Mouse (Mus musculus) layer of hippocampus, adult 9-11 months (tissue): ENCODE measurements at regions not wholly inside any gene's neighbourhood (a gene's known extent, or its start where the extent isn't known, plus 50 kb on each side); places are given as distances from the start of the nearest gene placed in this dataset.

Experiments used
- DNase-seq: peaks from one replicate; pipeline ENCODE4 v3.0.0; 2022

- DNase-seq: peak; percentile 10
These were observed 90.3 kb upstream of the Selenok start for GRCm38 (mm10) chr14:29877671-29878422.

- no peak for DNase-seq
These were observed 89.7 kb upstream of the Selenok start for GRCm38 (mm10) chr14:29878423-29878800.

- DNase-seq: no peak
These were observed 88.8 kb upstream of the Selenok start for GRCm38 (mm10) chr14:29879283-29879682.

DNA sequence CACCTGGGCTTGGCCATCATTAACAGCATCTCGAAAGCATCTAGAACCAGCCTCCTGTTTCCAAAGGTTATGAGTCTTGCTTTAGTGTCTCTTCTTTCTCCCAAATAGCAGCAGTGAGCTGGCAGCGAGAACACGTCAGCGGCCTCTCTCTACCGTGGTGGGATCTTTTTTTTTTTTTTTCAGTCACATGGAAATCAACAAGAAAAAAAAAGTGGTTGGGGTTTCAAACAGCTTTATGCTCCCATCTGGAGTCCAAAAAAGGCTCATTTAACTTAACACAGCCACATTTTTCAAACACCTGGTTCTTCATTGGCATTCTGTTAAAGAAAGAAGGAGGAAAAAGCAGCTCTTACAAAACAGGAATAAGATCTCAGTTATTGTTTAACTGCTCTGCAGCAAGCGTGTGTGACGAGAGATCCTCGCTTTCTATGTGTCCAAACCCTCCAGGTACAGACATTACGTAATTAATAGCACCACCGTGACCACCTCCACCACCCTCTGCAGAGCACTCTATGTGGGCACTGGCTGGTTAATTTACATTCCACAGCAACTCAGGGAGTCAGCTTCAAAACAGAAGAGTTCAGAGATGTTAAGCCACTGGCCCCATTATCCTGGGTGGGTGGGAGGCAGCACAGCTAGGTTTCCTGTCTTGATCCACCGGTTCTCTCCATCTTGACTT lies 85.3 kb upstream of the Selenok start:
- peak; percentile 63 for DNase-seq

- DNase-seq: peak; percentile 23
These were observed 72.6 kb upstream of the Selenok start for GRCm38 (mm10) chr14:29895332-29895988.

- DNase-seq: no peak
These were observed 72.0 kb upstream of the Selenok start for GRCm38 (mm10) chr14:29895989-29896675.

- no peak for DNase-seq
These were observed 67.2 kb upstream of the Selenok start for GRCm38 (mm10) chr14:29900931-29901330.

DNA sequence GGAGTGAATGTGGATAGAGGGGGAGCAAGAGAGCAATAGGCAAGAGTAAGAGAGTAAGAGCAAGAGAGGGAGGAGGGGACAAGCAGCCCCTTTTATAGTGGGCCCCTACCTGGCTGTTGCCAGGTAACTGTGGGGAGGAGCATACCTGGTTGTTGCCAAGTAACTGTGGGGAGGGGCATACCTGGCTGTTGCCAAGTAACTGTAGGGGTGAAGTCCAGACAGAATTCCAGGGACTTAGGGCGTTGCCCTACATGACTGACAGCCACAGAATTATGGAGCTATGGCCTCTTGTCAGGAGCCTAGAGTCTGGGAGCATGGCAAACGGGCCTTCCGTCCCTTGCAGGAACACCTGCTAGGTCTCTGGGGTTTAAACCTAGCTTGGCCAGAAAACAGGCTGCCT lies 64.5 kb upstream of the Selenok start:
- no peak for DNase-seq

GRCm38 (mm10) chr14:29904856-29905255 lies 63.3 kb upstream of the Selenok start:
- DNase-seq: no peak

- DNase-seq: no peak
These were observed 58.4 kb upstream of the Selenok start for GRCm38 (mm10) chr14:29909741-29910140.
